Comparison of ENCODE assay signal across 8 mouse cellular contexts in genomic region chr7:110061752-110062273, GRCm38 (mm10). TPM values are rescaled to one million over a fixed set of nuclear protein-coding genes. Genes with fewer than 3 reads are reported as not detected.
DNase-seq lines count a peak whose midpoint lies in the region; ATAC-seq lines count a peak whose summit lies in the region.

No protein-coding gene starts in this region.

- H3K27me3 ChIP-seq in intestine, embryonic 14.5 days (replicated peaks; ENCODE audit: control insufficient read depth, insufficient read depth, low read length) = no peaks in the 10 kb centered on the region

- H3K4me3 ChIP-seq in intestine, embryonic 14.5 days (ENCODE audit: low read depth, low read length) = peak overlapping the region; percentile 74

- peak overlapping the region; percentile 76 for H3K4me2 ChIP-seq in intestine, embryonic 14.5 days (ENCODE audit: low read length)

- peak; percentile 95 for DNase-seq in adrenal gland, adult 2 months
- DNase-seq in embryo, embryonic 10.5 days (ENCODE audit: low spot score) = peak; percentile 86
- peak; percentile 92 for DNase-seq in gastrocnemius, postnatal 14 days
- DNase-seq in intestine, embryonic 14.5 days (ENCODE audit: low spot score) = no peak
- peak; percentile 65 to 75 for DNase-seq in left cerebral cortex, postnatal 14 days (ENCODE audit: low spot score in 2 of 2)
- peak; percentile 76 for DNase-seq in right cerebral cortex, postnatal 25 days
- DNase-seq in urinary bladder, postnatal 4 days (ENCODE audit: low spot score in 2 of 2) = peak; percentile 86 to 90

- H3K27ac ChIP-seq in intestine, embryonic 14.5 days (ENCODE audit: low read depth) = peak overlapping the region; percentile 100

- intact Hi-C loops in gastrocnemius, postnatal 14 days (cut with DNase I; ENCODE audit: low total_unique reads) = no loop called here
- intact Hi-C loops in left cerebral cortex, postnatal 14 days (cut with DNase I) = loop anchor here (2.0 kb wide), 1 partner anchor 75 kb away; the partner anchor contains the start of gene Tmem41b

- peaks cover 21% of the 10 kb centered on the region for H3K36me3 ChIP-seq in intestine, embryonic 14.5 days (ENCODE audit: control insufficient read depth, insufficient read depth, low read length)

- WGBS in intestine, embryonic 14.5 days = under 1% methylated on average over 47 of the region's 48 CpGs

- peaks cover 15% of the 10 kb centered on the region for H3K4me1 ChIP-seq in intestine, embryonic 14.5 days (replicated peaks; ENCODE audit: control insufficient read depth, insufficient read depth, low read length)

- no peaks in the 10 kb centered on the region for H3K9me3 ChIP-seq in intestine, embryonic 14.5 days (ENCODE audit: control insufficient read depth, low read length)

- ATAC-seq in intestine, embryonic 14.5 days (replicated peaks; ENCODE audit: low FRiP score, low TSS enrichment, low read depth) = peak; percentile 88
- peak; percentile 51 for ATAC-seq in megakaryocyte progenitor cell, adult 5-6 weeks (replicated peaks; ENCODE audit: poor library complexity)

- H3K9ac ChIP-seq in intestine, embryonic 14.5 days (ENCODE audit: low read length) = peak overlapping the region; percentile 96

RNA-seq across cellular contexts. Expression of gene Zfp143, which starts 0.8 kb away (rescaled TPM):
- total RNA-seq in adrenal gland, adult 2 months (2021) = 10 to 100 TPM; 15.1 to 16.8 TPM
- polyA plus RNA-seq in adrenal gland, adult 2 months (2012; rRNA removed) = 5.4 and 8.3 TPM in 2 replicates
- total RNA-seq in gastrocnemius, postnatal 14 days (2021) = 1 to 10 TPM; 7.0 to 7.9 TPM
- polyA plus RNA-seq in intestine, embryonic 14.5 days (2014; fragmentation: Nextera tagmentation; extraction: Ambion mirVana) = 18.6 and 20.1 TPM in 2 replicates
- 1 to 10 TPM; 9.5 to 10.0 TPM for total RNA-seq in left cerebral cortex, postnatal 14 days (2021)
- total RNA-seq in megakaryocyte progenitor cell, adult 5-6 weeks (2015) = 20.8 and 28.5 TPM in 2 replicates
- total RNA-seq in megakaryocyte progenitor cell, adult 5-6 weeks (2017) = 29.6 and 36.6 TPM in 2 replicates

RNA-seq across cellular contexts. Expression of gene Ipo7, which starts 43.7 kb away (rescaled TPM):
- 10 to 100 TPM; 79.8 to 84.7 TPM for total RNA-seq in adrenal gland, adult 2 months (2021)
- polyA plus RNA-seq in adrenal gland, adult 2 months (2012; rRNA removed) = 27.6 and 34.9 TPM in 2 replicates
- total RNA-seq in gastrocnemius, postnatal 14 days (2021) = 10 to 100 TPM; 68.5 to 68.6 TPM
- 18.5 and 20.8 TPM in 2 replicates for polyA plus RNA-seq in intestine, embryonic 14.5 days (2014; fragmentation: Nextera tagmentation; extraction: Ambion mirVana)
- 10 to 100 TPM; 90.1 to 91.0 TPM for total RNA-seq in left cerebral cortex, postnatal 14 days (2021)
- total RNA-seq in megakaryocyte progenitor cell, adult 5-6 weeks (2015) = 121 and 127 TPM in 2 replicates
- total RNA-seq in megakaryocyte progenitor cell, adult 5-6 weeks (2017) = 205 and 250 TPM in 2 replicates
